Mouse (Mus musculus): ENCODE data around the gene Tob2. TPM values are rescaled to one million over a fixed set of nuclear protein-coding genes. Genes with fewer than 3 reads are reported as not detected.

Tob2 gene
- polyA plus RNA-seq, 1 experiment from 2014 or later = 12.4 TPM

DNA sequence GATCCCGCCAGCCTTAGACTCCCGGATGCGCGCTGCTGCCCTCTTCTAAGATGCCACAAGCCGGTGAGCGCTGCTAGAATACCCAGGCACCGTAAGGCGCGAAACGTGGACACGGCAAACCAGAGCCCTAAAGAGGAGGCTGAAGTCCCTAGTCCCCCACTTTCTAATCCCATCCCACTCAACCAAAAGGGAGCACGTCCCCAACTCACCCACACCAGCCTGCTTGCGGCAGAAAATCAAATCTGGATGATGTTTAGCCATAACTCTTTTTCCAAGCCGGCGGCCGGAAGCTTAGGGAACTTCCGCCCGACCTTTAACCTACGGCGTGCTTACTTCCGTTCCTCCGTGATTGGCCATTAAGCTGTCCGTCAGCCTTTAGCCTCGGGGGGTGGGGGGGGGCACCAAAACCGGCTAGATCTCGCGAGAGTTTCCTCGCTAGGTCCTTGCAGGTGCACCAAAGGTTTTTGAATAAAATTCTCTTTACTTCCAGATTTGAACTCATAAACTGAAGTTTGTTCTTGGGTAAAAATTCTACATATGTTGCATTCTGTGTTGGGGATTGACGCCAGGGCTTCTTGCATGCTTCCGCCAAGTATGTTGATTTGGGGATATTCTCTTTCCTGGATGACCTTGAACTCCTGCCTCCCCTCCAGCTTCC lies 13.1 kb upstream of the Tob2 start, which contains the start of gene Phf5a:
Gene Phf5a, minus strand, starts transcription at position 308 of the 658 bp plus-strand sequence.
- Histone ChIP-seq H3K27ac (ENCODE audit: low read depth, low read length) (peak within 1 kb of the TSS; percentile 98), H3K4me1 (ENCODE audit: control insufficient read depth, insufficient read depth, low read length) (peaks cover 16% of the 10 kb centered on the region), H3K36me3 (ENCODE audit: control insufficient read depth, insufficient read depth, low read length) (peaks cover 24% of the 10 kb centered on the region), H3K9me3 (ENCODE audit: control insufficient read depth, low read length) (no peaks in the 10 kb centered on the region), H3K9ac (replicated peaks; ENCODE audit: low read depth, low read length) (peak within 1 kb of the TSS; percentile 70), H3K27me3 (ENCODE audit: control insufficient read depth, insufficient read depth, low read length) (no peaks in the 10 kb centered on the region; the same call in 1 of the 2 replicates), H3K4me3 (ENCODE audit: low read depth, low read length) (peak within 1 kb of the TSS; percentile 93), H3K4me2 (ENCODE audit: low read depth, low read length) (peak within 1 kb of the TSS; percentile 73)
- WGBS = under 1% methylated on average over 30 of the region's 30 CpGs
- ATAC-seq (ENCODE audit: low read depth) = peak; percentile 83

DNA sequence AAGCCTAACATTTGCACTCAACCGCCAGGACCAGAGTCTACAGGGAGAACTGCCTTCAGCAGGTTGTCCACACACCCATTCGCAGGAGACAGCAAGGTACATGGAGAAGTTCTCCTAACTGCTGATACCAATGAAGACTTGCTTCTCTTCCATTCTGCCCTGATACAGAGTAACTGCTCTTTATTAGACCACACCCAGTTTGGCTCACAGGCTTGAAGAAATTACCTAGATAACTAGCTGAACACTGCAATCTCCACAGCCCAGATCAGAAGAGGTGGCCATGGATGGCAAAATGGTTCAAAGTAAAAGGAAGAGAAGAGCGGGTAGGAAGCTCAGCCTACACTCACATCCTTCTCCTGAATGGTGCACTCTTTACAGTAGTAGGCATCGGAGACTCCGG lies 11.4 kb upstream of the Tob2 start:
- no peak for ATAC-seq (ENCODE audit: low read depth)
- 97% methylated on average over 5 of the region's 5 CpGs for WGBS
- Histone ChIP-seq H3K36me3 (ENCODE audit: control insufficient read depth, insufficient read depth, low read length) (peaks cover 37% of the 10 kb centered on the region), H3K9me3 (ENCODE audit: control insufficient read depth, low read length) (no peaks in the 10 kb centered on the region), H3K27ac (ENCODE audit: low read depth, low read length) (no peak overlapping the region), H3K4me2 (ENCODE audit: low read depth, low read length) (no peak overlapping the region), H3K4me3 (ENCODE audit: low read depth, low read length) (no peak overlapping the region), H3K9ac (replicated peaks; ENCODE audit: low read depth, low read length) (no peak overlapping the region), H3K27me3 (ENCODE audit: control insufficient read depth, insufficient read depth, low read length) (no peaks in the 10 kb centered on the region; the same call in 1 of the 2 replicates), H3K4me1 (ENCODE audit: control insufficient read depth, insufficient read depth, low read length) (peaks cover 16% of the 10 kb centered on the region)

DNA sequence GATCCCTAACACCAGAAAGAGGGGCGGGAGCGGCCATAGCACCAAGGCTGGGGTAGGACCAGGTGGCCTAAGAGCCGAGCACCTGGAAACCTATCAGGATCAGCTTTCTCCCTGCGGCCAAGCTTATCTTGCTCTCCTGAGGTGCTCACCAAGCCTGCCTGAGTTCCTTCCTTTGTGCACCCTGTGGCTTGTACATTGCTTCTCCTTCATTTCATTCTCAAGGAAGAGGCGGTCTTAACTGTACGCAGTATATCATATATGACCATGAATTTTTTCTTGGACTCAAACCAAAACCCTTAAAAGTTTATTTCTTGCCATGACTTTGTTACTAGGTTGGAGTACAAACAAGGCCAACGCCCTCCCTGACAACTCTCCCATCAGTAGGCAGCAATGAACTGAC lies 5.6 kb upstream of the Tob2 start:
- no peak overlapping the region for H3K27ac ChIP-seq (ENCODE audit: low read depth, low read length)
- H3K9me3 ChIP-seq (ENCODE audit: control insufficient read depth, low read length) = no peaks in the 10 kb centered on the region
- peaks cover 31% of the 10 kb centered on the region for H3K36me3 ChIP-seq (ENCODE audit: control insufficient read depth, insufficient read depth, low read length)
- no peak overlapping the region for H3K4me2 ChIP-seq (ENCODE audit: low read depth, low read length)
- ATAC-seq (ENCODE audit: low read depth) = no peak
- no peaks in the 10 kb centered on the region for H3K4me1 ChIP-seq (ENCODE audit: control insufficient read depth, insufficient read depth, low read length)
- no peak overlapping the region for H3K4me3 ChIP-seq (ENCODE audit: low read depth, low read length)
- no peak overlapping the region for H3K9ac ChIP-seq (replicated peaks; ENCODE audit: low read depth, low read length)
- H3K27me3 ChIP-seq (ENCODE audit: control insufficient read depth, insufficient read depth, low read length) = no peaks in the 10 kb centered on the region
- WGBS = 96% methylated on average over 7 of the region's 7 CpGs

DNA sequence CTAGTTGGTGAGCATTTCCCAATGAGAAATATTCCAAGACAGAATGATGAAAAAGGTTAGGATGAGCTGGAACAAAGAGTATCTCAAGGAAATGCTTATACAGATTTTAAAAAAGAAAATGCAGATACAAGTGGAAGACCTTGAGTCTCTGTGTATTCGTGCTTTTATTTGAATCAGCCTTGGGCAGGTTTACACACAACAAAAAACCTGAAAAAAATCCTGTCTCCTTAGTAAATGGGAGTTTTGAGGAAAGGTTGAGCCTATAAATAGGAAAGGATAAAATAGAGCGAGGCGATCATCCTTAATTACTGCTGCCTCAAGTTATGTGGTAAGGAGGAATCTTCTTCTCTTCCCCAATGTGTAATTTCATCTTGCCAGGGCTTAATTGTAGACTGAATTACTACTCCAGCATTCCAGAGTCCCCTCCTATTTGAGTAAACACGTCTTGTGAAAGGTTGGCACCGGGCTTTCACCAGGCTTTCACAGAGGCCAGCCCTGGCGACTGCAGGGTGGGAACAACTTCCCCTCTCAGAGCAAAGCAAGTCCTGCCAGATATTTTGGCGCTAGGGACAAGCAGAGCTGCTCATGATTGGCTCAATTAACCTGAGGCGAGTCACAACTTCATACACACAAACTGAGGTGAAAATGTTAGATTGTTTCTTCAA lies 2.0 kb upstream of the Tob2 start:
- no peak for ATAC-seq (ENCODE audit: low read depth)
- Histone ChIP-seq H3K36me3 (ENCODE audit: control insufficient read depth, insufficient read depth, low read length) (peaks cover 5% of the 10 kb centered on the region; the same call in 1 of the 2 replicates), H3K27me3 (ENCODE audit: control insufficient read depth, insufficient read depth, low read length) (no peaks in the 10 kb centered on the region), H3K4me1 (ENCODE audit: control insufficient read depth, insufficient read depth, low read length) (peaks cover 8% of the 10 kb centered on the region; the same call in 1 of the 2 replicates), H3K4me3 (ENCODE audit: low read depth, low read length) (peak overlapping the region; percentile 9; the same call in 1 of the 2 replicates), H3K9me3 (ENCODE audit: control insufficient read depth, low read length) (no peaks in the 10 kb centered on the region), H3K27ac (ENCODE audit: low read depth, low read length) (peak overlapping the region; percentile 94), H3K9ac (replicated peaks; ENCODE audit: low read depth, low read length) (no peak overlapping the region; the same call in 1 of the 2 replicates), H3K4me2 (ENCODE audit: low read depth, low read length) (peak overlapping the region; percentile 98)
- 33% methylated on average over 8 of the region's 8 CpGs for WGBS

DNA sequence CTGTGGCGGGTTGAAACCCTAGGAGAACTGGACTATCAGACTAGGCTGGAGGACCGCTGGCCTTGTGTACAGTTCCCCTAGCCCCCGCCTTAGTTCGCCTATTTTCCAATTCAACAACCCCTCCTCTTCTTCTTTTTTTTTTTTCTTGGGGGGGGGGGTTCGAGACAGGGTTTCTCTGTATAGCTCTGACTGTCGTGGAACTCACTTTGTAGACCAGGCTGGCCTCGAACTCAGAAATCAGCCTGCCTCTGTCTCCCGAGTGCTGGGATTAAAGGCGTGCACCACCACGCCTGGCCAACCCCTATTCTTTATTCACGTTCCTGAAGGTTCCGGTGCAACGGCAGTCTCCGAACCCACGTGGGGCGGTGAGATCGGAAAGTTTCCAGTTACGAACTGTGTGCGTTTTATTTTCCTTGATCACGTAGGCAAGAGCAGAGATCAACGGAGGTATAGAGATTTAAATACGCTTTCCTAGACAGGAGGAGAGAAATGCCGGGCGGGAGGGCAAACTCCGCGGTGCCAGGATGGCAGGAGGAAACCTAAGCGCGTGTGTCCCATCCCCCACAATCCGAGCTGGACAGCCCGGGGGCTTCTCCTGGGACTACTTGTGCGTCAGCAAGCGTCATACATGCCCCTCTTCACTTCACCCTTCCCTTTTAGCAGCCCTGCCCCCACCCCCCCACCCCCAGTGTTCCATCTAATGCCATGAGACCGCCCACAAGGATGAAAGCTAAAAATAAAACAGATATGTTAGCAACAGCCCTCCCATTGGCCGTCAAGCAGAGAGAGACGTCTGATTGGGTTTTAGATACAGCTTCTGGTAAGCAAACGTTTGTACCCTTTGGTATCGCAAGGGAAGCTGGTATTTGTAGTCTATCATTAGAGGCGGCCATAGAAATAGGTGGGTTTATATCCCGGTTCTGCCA lies 997 bp upstream of the Tob2 start:
- Histone ChIP-seq H3K9ac (replicated peaks; ENCODE audit: low read depth, low read length) (peak overlapping the region; percentile 59), H3K4me3 (ENCODE audit: low read depth, low read length) (peak overlapping the region; percentile 65), H3K27ac (ENCODE audit: low read depth, low read length) (peak overlapping the region; percentile 94), H3K4me2 (ENCODE audit: low read depth, low read length) (peak overlapping the region; percentile 98), H3K4me1 (ENCODE audit: control insufficient read depth, insufficient read depth, low read length) (peaks cover 11% of the 10 kb centered on the region; the same call in 1 of the 2 replicates), H3K36me3 (ENCODE audit: control insufficient read depth, insufficient read depth, low read length) (no peaks in the 10 kb centered on the region), H3K27me3 (ENCODE audit: control insufficient read depth, insufficient read depth, low read length) (no peaks in the 10 kb centered on the region), H3K9me3 (ENCODE audit: control insufficient read depth, low read length) (no peaks in the 10 kb centered on the region)
- peak; percentile 80 for ATAC-seq (ENCODE audit: low read depth)
- under 1% methylated on average over 37 of the region's 39 CpGs for WGBS

DNA sequence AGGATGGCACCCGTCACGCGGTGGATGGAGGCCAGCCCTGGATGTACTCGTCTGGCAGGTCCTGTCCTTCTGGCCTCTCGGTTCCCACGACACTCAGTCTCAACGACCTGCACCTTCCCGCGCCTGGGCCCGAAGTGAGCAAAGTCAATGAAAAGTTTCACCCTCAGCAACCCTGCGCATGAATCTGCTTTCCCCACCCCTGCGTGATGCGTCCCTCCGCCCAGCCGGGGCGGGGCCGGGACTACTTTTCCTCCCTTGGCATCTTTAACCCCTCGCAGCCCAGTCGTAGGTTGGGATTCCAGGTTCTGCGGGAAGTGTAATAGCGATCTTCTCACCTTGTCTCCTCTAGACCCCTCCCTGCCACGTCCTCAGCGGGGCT lies 469 bp downstream of the Tob2 start:
- WGBS = under 1% methylated on average over 18 of the region's 23 CpGs
- peak; percentile 20; the same call in 1 of the 2 replicates for ATAC-seq (ENCODE audit: low read depth)
- peak overlapping the region; percentile 94 for H3K27ac ChIP-seq (ENCODE audit: low read depth, low read length)
- H3K4me1 ChIP-seq (ENCODE audit: control insufficient read depth, insufficient read depth, low read length) = peaks cover 11% of the 10 kb centered on the region; the same call in 1 of the 2 replicates
- H3K9me3 ChIP-seq (ENCODE audit: control insufficient read depth, low read length) = no peaks in the 10 kb centered on the region
- H3K9ac ChIP-seq (replicated peaks; ENCODE audit: low read depth, low read length) = peak overlapping the region; percentile 59
- peak overlapping the region; percentile 65 for H3K4me3 ChIP-seq (ENCODE audit: low read depth, low read length)
- H3K4me2 ChIP-seq (ENCODE audit: low read depth, low read length) = peak overlapping the region; percentile 98
- no peaks in the 10 kb centered on the region for H3K27me3 ChIP-seq (ENCODE audit: control insufficient read depth, insufficient read depth, low read length)
- H3K36me3 ChIP-seq (ENCODE audit: control insufficient read depth, insufficient read depth, low read length) = no peaks in the 10 kb centered on the region

DNA sequence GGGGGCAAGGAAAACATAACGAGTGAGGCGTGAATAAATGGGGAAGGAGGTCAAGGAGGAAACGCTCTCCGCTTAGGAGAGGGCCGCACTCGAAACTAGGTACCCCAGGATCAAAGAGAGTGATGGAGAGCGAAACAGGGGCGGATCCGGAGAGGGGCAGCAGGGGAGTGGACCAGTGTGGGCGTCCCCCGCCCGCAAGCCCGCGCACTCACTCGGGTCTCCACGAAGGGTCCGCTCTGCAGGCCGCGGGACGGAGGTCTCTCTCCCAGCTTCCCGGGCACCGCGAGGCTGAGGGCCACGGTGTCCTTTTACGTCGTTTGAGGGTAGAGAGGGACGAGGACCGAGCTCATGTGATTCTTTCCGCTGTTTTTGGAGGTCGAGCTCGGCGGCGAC lies 876 bp downstream of the Tob2 start:
- no peaks in the 10 kb centered on the region for H3K9me3 ChIP-seq (ENCODE audit: control insufficient read depth, low read length)
- under 1% methylated on average over 31 of the region's 33 CpGs for WGBS
- peak; percentile 10; the same call in 1 of the 2 replicates for ATAC-seq (ENCODE audit: low read depth)
- H3K4me2 ChIP-seq (ENCODE audit: low read depth, low read length) = peak overlapping the region; percentile 98
- H3K4me1 ChIP-seq (ENCODE audit: control insufficient read depth, insufficient read depth, low read length) = peaks cover 11% of the 10 kb centered on the region; the same call in 1 of the 2 replicates
- peak overlapping the region; percentile 65 for H3K4me3 ChIP-seq (ENCODE audit: low read depth, low read length)
- no peaks in the 10 kb centered on the region for H3K27me3 ChIP-seq (ENCODE audit: control insufficient read depth, insufficient read depth, low read length)
- H3K36me3 ChIP-seq (ENCODE audit: control insufficient read depth, insufficient read depth, low read length) = no peaks in the 10 kb centered on the region
- peak overlapping the region; percentile 70 for H3K27ac ChIP-seq (ENCODE audit: low read depth, low read length)
- peak overlapping the region; percentile 59 for H3K9ac ChIP-seq (replicated peaks; ENCODE audit: low read depth, low read length)

DNA sequence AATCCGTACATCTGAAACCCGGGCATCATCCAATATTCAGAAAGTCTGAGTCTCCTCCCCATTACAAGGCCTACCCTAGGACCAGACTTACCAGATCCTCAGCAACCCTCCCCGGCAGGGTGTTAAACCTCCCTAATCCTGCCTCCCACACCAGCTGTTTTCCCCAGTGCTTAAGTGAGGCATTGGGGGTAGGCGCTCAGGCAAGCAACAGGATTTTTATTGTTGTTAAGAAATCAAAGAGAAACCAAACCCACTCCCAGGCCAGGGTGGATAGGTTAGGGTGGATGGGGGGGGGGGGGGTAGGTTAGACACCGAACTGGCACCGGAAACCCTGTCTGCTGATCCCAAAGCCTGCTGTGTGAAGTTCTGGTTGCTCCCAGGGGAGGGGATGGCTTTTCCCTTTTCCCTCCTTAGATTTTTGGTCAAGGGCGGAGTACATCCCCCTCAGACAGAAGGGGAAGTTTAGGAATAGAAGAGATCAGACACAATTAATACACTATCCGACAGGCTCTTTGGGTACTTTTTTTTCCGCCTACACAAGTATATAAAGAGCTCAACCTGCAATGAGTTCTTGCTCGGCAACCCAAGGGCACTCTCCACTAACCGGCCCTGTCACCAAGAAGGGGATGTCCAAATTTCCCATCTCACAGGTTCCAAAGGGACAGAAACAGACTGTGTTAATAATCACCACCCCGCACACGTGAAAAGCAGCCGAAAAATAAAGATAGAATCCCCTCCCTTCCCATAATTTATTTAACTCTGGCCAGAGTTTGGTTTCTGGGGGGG lies 1.5 kb downstream of the Tob2 start:
- Histone ChIP-seq H3K4me3 (ENCODE audit: low read depth, low read length) (peak overlapping the region; percentile 65), H3K9me3 (ENCODE audit: control insufficient read depth, low read length) (no peaks in the 10 kb centered on the region), H3K4me1 (ENCODE audit: control insufficient read depth, insufficient read depth, low read length) (peaks cover 11% of the 10 kb centered on the region; the same call in 1 of the 2 replicates), H3K4me2 (ENCODE audit: low read depth, low read length) (peak overlapping the region; percentile 98), H3K27ac (ENCODE audit: low read depth, low read length) (peak overlapping the region; percentile 67), H3K9ac (replicated peaks; ENCODE audit: low read depth, low read length) (peak overlapping the region; percentile 59), H3K27me3 (ENCODE audit: control insufficient read depth, insufficient read depth, low read length) (no peaks in the 10 kb centered on the region), H3K36me3 (ENCODE audit: control insufficient read depth, insufficient read depth, low read length) (no peaks in the 10 kb centered on the region; the same call in 1 of the 2 replicates)
- no peak for ATAC-seq (ENCODE audit: low read depth)
- WGBS = 1% methylated on average over 14 of the region's 14 CpGs

All from neural tube, embryonic 14.5 days (tissue).